Mouse (Mus musculus) adrenal gland, adult (tissue): Measurements from ENCODE around the gene Gdf7.

Experiments used
- DNase-seq, 2 experiments: peaks; one replicate each; pipeline ENCODE4 v3.0.0; 2022 to 2023; ENCODE audit warnings: low spot score in 1 of 2; ENCODE audit not compliant: inconsistent age in 2 of 2

The Gdf7 gene

GRCm38 (mm10) chr12:8298361-8299142 is 3.2 kb downstream of the Gdf7 start:
- DNase-seq = peak in 1 of 2 experiments; percentile 44

- DNase-seq = peak in 1 of 2 experiments; percentile 29
Measured at GRCm38 (mm10) chr12:8297586-8298214, 4.1 kb downstream of the Gdf7 start.

DNA sequence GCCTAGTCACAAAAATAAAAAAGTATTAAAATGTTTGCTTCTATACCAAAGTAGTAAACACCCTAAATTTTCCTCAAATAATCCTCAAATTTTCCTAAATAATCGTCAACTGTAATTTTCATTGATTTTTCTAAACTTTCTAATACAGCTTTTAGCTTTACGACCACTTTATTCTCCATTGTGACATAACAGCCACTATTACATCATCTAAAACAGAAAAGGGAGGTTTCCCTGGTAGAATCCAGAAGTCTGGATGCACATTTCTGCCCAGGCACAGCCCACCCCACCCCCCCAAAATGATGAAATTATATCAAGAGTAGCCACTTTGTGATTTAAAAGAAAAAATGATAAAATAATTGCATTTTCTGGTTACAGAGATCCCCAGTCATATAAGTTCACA is 5.6 kb downstream of the Gdf7 start:
- no peak for DNase-seq

GRCm38 (mm10) chr12:8295307-8295913 is 6.3 kb downstream of the Gdf7 start:
- DNase-seq = no peak

- DNase-seq = peak in 1 of 2 experiments; percentile 59
Measured at GRCm38 (mm10) chr12:8291157-8291853, 10.4 kb downstream of the Gdf7 start.

- no peak for DNase-seq
Measured at GRCm38 (mm10) chr12:8289499-8289898, 12.3 kb downstream of the Gdf7 start.

DNA sequence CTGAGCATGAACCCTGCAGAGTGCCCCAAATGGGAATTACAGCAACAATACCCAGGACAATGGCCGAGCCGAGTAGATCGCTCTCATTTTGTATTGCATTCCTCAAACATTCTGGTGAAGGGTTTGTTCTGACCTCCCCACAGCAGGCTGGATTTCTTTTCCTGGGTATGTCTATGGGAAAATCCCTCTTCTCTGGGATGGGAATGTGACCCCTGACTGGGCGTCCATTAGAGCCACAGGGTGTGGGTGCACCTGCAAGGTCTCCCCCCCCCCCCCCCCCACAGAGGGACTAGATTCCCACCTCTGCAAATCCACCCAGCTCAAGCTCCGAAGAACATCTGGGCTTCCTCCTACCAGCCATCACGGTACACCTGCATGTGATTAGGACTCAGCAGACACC is 12.7 kb downstream of the Gdf7 start:
- no peak for DNase-seq

- no peak for DNase-seq
Measured at GRCm38 (mm10) chr12:8287970-8288369, 13.8 kb downstream of the Gdf7 start.

GRCm38 (mm10) chr12:8281225-8282017 is 20.3 kb downstream of the Gdf7 start:
- no peak for DNase-seq

DNA sequence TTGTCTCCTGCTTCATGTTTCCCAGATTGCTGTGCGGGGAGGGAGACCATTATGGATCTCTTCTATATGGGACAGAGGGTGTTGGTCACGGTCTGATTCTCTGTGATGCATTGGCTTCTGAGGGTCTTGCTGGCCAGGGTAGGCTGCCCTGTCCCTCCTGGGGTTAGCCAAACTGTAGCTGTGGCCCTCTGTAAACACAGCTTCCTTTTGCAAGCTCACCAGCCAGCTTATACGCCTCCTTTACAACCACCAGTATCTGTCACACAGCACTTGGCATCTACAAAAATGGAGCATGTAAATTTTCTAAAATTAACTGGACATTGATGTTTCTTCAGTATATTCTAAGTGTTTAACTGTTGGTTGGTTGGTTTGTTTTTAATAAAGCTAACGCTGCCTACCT is 26.3 kb downstream of the Gdf7 start:
- no peak for DNase-seq

- no peak for DNase-seq
Measured at GRCm38 (mm10) chr12:8273471-8274171, 28.1 kb downstream of the Gdf7 start.

GRCm38 (mm10) chr12:8271405-8271804 is 30.3 kb downstream of the Gdf7 start:
- peak; percentile 20 to 72 for DNase-seq

GRCm38 (mm10) chr12:8269627-8270026 is 32.1 kb downstream of the Gdf7 start:
- no peak for DNase-seq

GRCm38 (mm10) chr12:8266311-8266710 is 35.4 kb downstream of the Gdf7 start:
- DNase-seq = no peak

DNA sequence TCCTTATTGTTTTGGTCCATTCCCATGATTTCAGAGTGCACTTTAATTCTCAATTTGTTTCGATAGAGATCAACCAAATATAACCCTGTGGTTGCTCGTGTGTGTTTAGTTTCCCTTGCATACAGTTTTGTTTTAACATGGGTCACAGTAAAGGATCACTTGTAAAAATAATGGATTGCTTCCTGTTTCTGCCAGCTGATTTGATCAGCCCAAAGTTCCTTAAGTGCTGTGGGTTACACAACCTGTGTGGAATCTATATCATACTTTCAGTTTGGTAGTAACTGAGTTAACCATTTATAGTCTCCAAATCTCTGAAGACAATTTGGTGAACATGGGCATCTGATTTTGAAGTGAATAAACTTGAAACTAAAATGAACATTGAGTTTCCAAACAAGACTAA is 41.5 kb downstream of the Gdf7 start:
- DNase-seq = no peak
